ENCODE assay signal across 8 mouse cellular contexts in the genomic region with DNA sequence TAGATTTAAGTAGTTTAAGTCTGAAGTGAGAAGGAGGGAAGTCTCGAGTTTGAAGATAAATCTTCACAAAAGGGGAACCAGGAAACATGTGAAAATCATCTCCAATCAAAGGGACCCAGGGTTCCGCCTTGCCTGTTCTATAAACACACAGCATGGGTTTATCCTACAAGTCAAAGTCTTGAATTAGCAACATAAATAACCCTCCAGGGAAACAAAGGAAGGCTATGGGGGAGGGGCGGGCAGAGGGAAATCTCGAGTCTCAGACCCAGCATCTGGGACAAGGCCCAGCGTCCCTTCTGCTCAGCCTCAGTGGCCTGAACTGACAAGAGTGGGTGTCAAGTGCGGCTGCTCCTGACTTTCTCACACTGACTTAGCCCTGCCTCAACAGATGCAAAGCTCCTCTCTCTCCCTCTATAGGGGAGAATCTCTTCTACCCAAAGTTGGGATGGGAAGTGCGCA.
DNase-seq lines count a peak whose midpoint lies in the region; ATAC-seq lines count a peak whose summit lies in the region.
"Had no signal": no experiment of that assay in that cellular context is flagged by ENCODE, and none has a peak within 500 bp of the region (broad histone marks: within the 10 kb centered on the region; RNA-seq: fewer than 3 reads in every experiment).

No protein-coding gene starts in this region.

- H3K27ac ChIP-seq in embryonic facial prominence, embryonic 12.5 days: 0 out of 2 replicates have a peak overlapping the region, but pooled peaks have one; percentile 57
- H3K27ac ChIP-seq: liver, embryonic 14.5 days had no signal

- no peaks in the 10 kb centered on the region for H3K36me3 ChIP-seq in embryonic facial prominence, embryonic 12.5 days

- H3K4me1 ChIP-seq in embryonic facial prominence, embryonic 12.5 days: 0 out of 2 replicates have a peak, but pooled peaks cover 3% of the 10 kb centered on the region

- peak; percentile 5 to 17 for DNase-seq in layer of hippocampus, postnatal 10 days (ENCODE audit: low spot score in 2 of 2)
- no peak for DNase-seq in layer of hippocampus, adult 11-12 months (ENCODE audit: low spot score)
- peak; percentile 84 for DNase-seq in hindlimb bud, embryonic 11.5 days (ENCODE audit: extremely low spot score, low read depth, low spot score)
- DNase-seq in mesoderm, embryonic 11.5 days (ENCODE audit: low read depth, low spot score): peak; percentile 77
- no peak for DNase-seq in right cerebral cortex, adult 2 months (ENCODE audit: low spot score in 2 of 2)
- DNase-seq in B cell, adult 2 months: no peak

- H3K4me3 ChIP-seq in embryonic facial prominence, embryonic 12.5 days: no peak overlapping the region

- no peaks in the 10 kb centered on the region for H3K27me3 ChIP-seq in embryonic facial prominence, embryonic 12.5 days

- H3K9ac ChIP-seq in embryonic facial prominence, embryonic 12.5 days: no peak overlapping the region
- H3K9ac ChIP-seq: liver, embryonic 14.5 days had no signal

- WGBS in embryonic facial prominence, embryonic 12.5 days: 26% methylated on average over 7 of the region's 7 CpGs

- H3K4me2 ChIP-seq in embryonic facial prominence, embryonic 12.5 days (replicated peaks): no peak overlapping the region

- 0 out of 2 replicates have a peak, but pooled peaks have one; percentile 67 for ATAC-seq in embryonic facial prominence, embryonic 12.5 days (ENCODE audit: insufficient number of reproducible peaks, insufficient read depth, low FRiP score, low TSS enrichment)

- H3K9me3 ChIP-seq in embryonic facial prominence, embryonic 12.5 days: no peaks in the 10 kb centered on the region

Comparison
In these comparisons a context has a peak if more than half of its experiments do, and no peak if none do; other contexts are left out.
1. DNase-seq: peak in layer of hippocampus, postnatal 10 days (2 of 2), hindlimb bud, embryonic 11.5 days (single experiment) and mesoderm, embryonic 11.5 days (single experiment); none in layer of hippocampus, adult 11-12 months (single experiment), right cerebral cortex, adult 2 months (0 of 2) and B cell, adult 2 months (0 of 2).